Mouse (Mus musculus): ENCODE results near the gene B3gnt4. TPM values are rescaled to one million over a fixed set of nuclear protein-coding genes. Genes with fewer than 3 reads are reported as not detected.
A peak's percentile ranks its signal among the peaks of the same experiment; 100 is the strongest.

The B3gnt4 gene
- 1.5 and 2.0 TPM in 2 replicates for polyA plus RNA-seq (2016; fragmentation: Nextera tagmentation; extraction: Ambion mirVana)

GRCm38 (mm10) chr5:123510160-123510559 is at the start of gene B3gnt4:
Gene B3gnt4 (plus strand): TSS chr5:123510460.
- WGBS = 88% methylated on average over 5 of the region's 5 CpGs
- Histone ChIP-seq H3K9me3 (no peaks in the 10 kb centered on the region), H3K4me1 (peaks cover 22% of the 10 kb centered on the region), H3K36me3 (replicated peaks) (peaks cover 42% of the 10 kb centered on the region), H3K27ac (replicated peaks) (no peak within 1 kb of the TSS), H3K27me3 (replicated peaks; ENCODE audit: low read depth, poor library complexity, severe bottlenecking) (peaks cover 46% of the 10 kb centered on the region), H3K4me3 (no peak within 1 kb of the TSS)
- DNase-seq (ENCODE audit: low spot score) = no peak

GRCm38 (mm10) chr5:123461420-123461819 is 48.8 kb upstream of the B3gnt4 start:
- DNase-seq (ENCODE audit: low spot score) = no peak
- Histone ChIP-seq H3K4me3 (no peak overlapping the region), H3K4me1 (no peaks in the 10 kb centered on the region), H3K36me3 (replicated peaks) (peaks cover 6% of the 10 kb centered on the region; the same call in 1 of the 2 replicates), H3K9me3 (no peaks in the 10 kb centered on the region), H3K27ac (replicated peaks) (no peak overlapping the region), H3K27me3 (replicated peaks; ENCODE audit: low read depth, poor library complexity, severe bottlenecking) (no peaks in the 10 kb centered on the region)
- 64% methylated on average over 5 of the region's 5 CpGs for WGBS

GRCm38 (mm10) chr5:123464638-123465037 is 45.6 kb upstream of the B3gnt4 start:
- Histone ChIP-seq H3K36me3 (replicated peaks) (no peaks in the 10 kb centered on the region), H3K9me3 (no peaks in the 10 kb centered on the region), H3K4me1 (no peaks in the 10 kb centered on the region), H3K4me3 (no peak overlapping the region), H3K27me3 (replicated peaks; ENCODE audit: low read depth, poor library complexity, severe bottlenecking) (no peaks in the 10 kb centered on the region), H3K27ac (replicated peaks) (no peak overlapping the region)
- DNase-seq (ENCODE audit: low spot score) = no peak
- WGBS = 85% methylated on average over 1 of the region's 1 CpGs

GRCm38 (mm10) chr5:123470784-123471400 is 39.4 kb upstream of the B3gnt4 start:
- Histone ChIP-seq H3K36me3 (replicated peaks) (no peaks in the 10 kb centered on the region), H3K4me1 (no peaks in the 10 kb centered on the region), H3K27ac (replicated peaks) (no peak overlapping the region), H3K4me3 (0 out of 2 replicates have a peak overlapping the region, but pooled peaks have one; percentile 4), H3K27me3 (replicated peaks; ENCODE audit: low read depth, poor library complexity, severe bottlenecking) (no peaks in the 10 kb centered on the region), H3K9me3 (no peaks in the 10 kb centered on the region)
- WGBS = 54% methylated on average over 10 of the region's 10 CpGs
- no peak for DNase-seq (ENCODE audit: low spot score)

- 83% methylated on average over 5 of the region's 5 CpGs for WGBS
- H3K27ac ChIP-seq (replicated peaks) = no peak overlapping the region
- no peaks in the 10 kb centered on the region for H3K9me3 ChIP-seq
- no peaks in the 10 kb centered on the region for H3K27me3 ChIP-seq (replicated peaks; ENCODE audit: low read depth, poor library complexity, severe bottlenecking)
- no peak for DNase-seq (ENCODE audit: low spot score)
- H3K4me3 ChIP-seq = no peak overlapping the region
- no peaks in the 10 kb centered on the region for H3K36me3 ChIP-seq (replicated peaks)
- no peaks in the 10 kb centered on the region for H3K4me1 ChIP-seq
Measured at GRCm38 (mm10) chr5:123473817-123474216, 36.4 kb upstream of the B3gnt4 start.

- no peaks in the 10 kb centered on the region for H3K9me3 ChIP-seq
- H3K27me3 ChIP-seq (replicated peaks; ENCODE audit: low read depth, poor library complexity, severe bottlenecking) = peaks cover 6% of the 10 kb centered on the region; the same call in 1 of the 2 replicates
- no peak for DNase-seq (ENCODE audit: low spot score)
- H3K27ac ChIP-seq (replicated peaks) = no peak overlapping the region
- 87% methylated on average over 11 of the region's 11 CpGs for WGBS
- H3K4me3 ChIP-seq = no peak overlapping the region
- no peaks in the 10 kb centered on the region for H3K36me3 ChIP-seq (replicated peaks)
- H3K4me1 ChIP-seq = peaks cover 14% of the 10 kb centered on the region
Measured at GRCm38 (mm10) chr5:123487659-123488395, 22.4 kb upstream of the B3gnt4 start.

- Histone ChIP-seq H3K4me3 (peak within 1 kb of the TSS; percentile 51), H3K4me1 (peaks cover 14% of the 10 kb centered on the region), H3K27ac (replicated peaks) (no peak within 1 kb of the TSS; the same call in 1 of the 2 replicates), H3K9me3 (no peaks in the 10 kb centered on the region), H3K27me3 (replicated peaks; ENCODE audit: low read depth, poor library complexity, severe bottlenecking) (peaks cover 6% of the 10 kb centered on the region; the same call in 1 of the 2 replicates), H3K36me3 (replicated peaks) (no peaks in the 10 kb centered on the region)
- peak; percentile 67 for DNase-seq (ENCODE audit: low spot score)
- 9% methylated on average over 25 of the region's 25 CpGs for WGBS
Measured at GRCm38 (mm10) chr5:123489112-123489785, 21.0 kb upstream of the B3gnt4 start, which contains the start of the genes Lrrc43 and Il31. Gene Lrrc43 (plus strand): TSS chr5:123489305. Gene Il31 (minus strand): TSS chr5:123489489.

- peak; percentile 44 for DNase-seq (ENCODE audit: low spot score)
Measured at GRCm38 (mm10) chr5:123489935-123490334, 20.3 kb upstream of the B3gnt4 start.

GRCm38 (mm10) chr5:123499717-123500116 is 10.5 kb upstream of the B3gnt4 start:
- no peak for DNase-seq (ENCODE audit: low spot score)
- WGBS = 46% methylated on average over 4 of the region's 4 CpGs
- Histone ChIP-seq H3K4me1 (peaks cover 27% of the 10 kb centered on the region), H3K4me3 (no peak overlapping the region), H3K36me3 (replicated peaks) (no peaks in the 10 kb centered on the region), H3K27ac (replicated peaks) (no peak overlapping the region), H3K9me3 (no peaks in the 10 kb centered on the region), H3K27me3 (replicated peaks; ENCODE audit: low read depth, poor library complexity, severe bottlenecking) (peaks cover 16% of the 10 kb centered on the region)

More at GRCm38 (mm10) chr5:123489935-123490334, 20.3 kb upstream of the B3gnt4 start:
- Histone ChIP-seq H3K9me3 (no peaks in the 10 kb centered on the region), H3K27me3 (replicated peaks; ENCODE audit: low read depth, poor library complexity, severe bottlenecking) (peaks cover 6% of the 10 kb centered on the region; the same call in 1 of the 2 replicates), H3K4me1 (peaks cover 14% of the 10 kb centered on the region), H3K27ac (replicated peaks) (no peak overlapping the region; the same call in 1 of the 2 replicates), H3K36me3 (replicated peaks) (no peaks in the 10 kb centered on the region), H3K4me3 (peak overlapping the region; percentile 51; the same call in 1 of the 2 replicates)
- 46% methylated on average over 9 of the region's 9 CpGs for WGBS

- no peak for DNase-seq (ENCODE audit: low spot score)
- WGBS = 82% methylated on average over 4 of the region's 4 CpGs
- H3K27me3 ChIP-seq (replicated peaks; ENCODE audit: low read depth, poor library complexity, severe bottlenecking) = peaks cover 23% of the 10 kb centered on the region
Measured at GRCm38 (mm10) chr5:123501973-123502372, 8.3 kb upstream of the B3gnt4 start.

GRCm38 (mm10) chr5:123507936-123508723 is 2.1 kb upstream of the B3gnt4 start:
- Histone ChIP-seq H3K27ac (replicated peaks) (peak overlapping the region; percentile 82), H3K4me1 (peaks cover 30% of the 10 kb centered on the region), H3K27me3 (replicated peaks; ENCODE audit: low read depth, poor library complexity, severe bottlenecking) (peaks cover 46% of the 10 kb centered on the region), H3K9me3 (no peaks in the 10 kb centered on the region), H3K4me3 (peak overlapping the region; percentile 70), H3K36me3 (replicated peaks) (peaks cover 28% of the 10 kb centered on the region)
- under 1% methylated on average over 59 of the region's 59 CpGs for WGBS
- peak; percentile 94 for DNase-seq (ENCODE audit: low spot score)

More at GRCm38 (mm10) chr5:123501973-123502372, 8.3 kb upstream of the B3gnt4 start:
- no peak overlapping the region for H3K4me3 ChIP-seq
- no peaks in the 10 kb centered on the region for H3K9me3 ChIP-seq
- no peak overlapping the region for H3K27ac ChIP-seq (replicated peaks)
- H3K36me3 ChIP-seq (replicated peaks) = no peaks in the 10 kb centered on the region
- peaks cover 21% of the 10 kb centered on the region for H3K4me1 ChIP-seq

Measured in embryonic facial prominence, embryonic 10.5 days (tissue).